Mouse (Mus musculus) cortical plate, adult 2 months (tissue): ENCODE results near the gene Usp42. TPM values are rescaled to one million over a fixed set of nuclear protein-coding genes. Genes with fewer than 3 reads are reported as not detected.
A peak's percentile ranks its signal among the peaks of the same experiment; 100 is the strongest.

Experiments
- H3K27ac ChIP-seq: fragments of 200-500 bp; 2 replicates; pipeline ENCODE4 v1.5.1; 2012; ENCODE audit warnings: low read length, control low read depth, inconsistent platforms; ENCODE audit not compliant: insufficient read depth
- H3K4me1 ChIP-seq: fragments of 200-500 bp; 2 replicates; pipeline ENCODE4 v1.6.1; 2011; ENCODE audit warnings: low read length; ENCODE audit not compliant: control insufficient read depth, insufficient read depth
- H3K4me3 ChIP-seq: fragments of 200-500 bp; 2 replicates; pipeline ENCODE4 v1.5.1; 2011; ENCODE audit warnings: mild to moderate bottlenecking, low read length, control low read depth; ENCODE audit not compliant: insufficient read depth
- CTCF ChIP-seq: fragments of 200-500 bp; IDR thresholded peaks from 2 replicates; pipeline ENCODE4 v1.5.1; 2011; ENCODE audit warnings: mild to moderate bottlenecking, control low read depth, low read length; ENCODE audit not compliant: insufficient read depth; ENCODE audit errors: extremely low read depth
- POLR2A ChIP-seq: fragments of 200-500 bp; IDR thresholded peaks from 2 replicates; pipeline ENCODE4 v1.6.1; 2011; ENCODE audit warnings: mild to moderate bottlenecking, low read length, control low read depth; ENCODE audit not compliant: insufficient read depth; ENCODE audit errors: extremely low read depth
- polyA plus RNA-seq: library from polyadenylated mRNA; depleted of rRNA; stranded (reverse); fragments of >200 nt; gene quantifications from 2 replicates; pipeline ENCODE4 v1.2.3, GENCODE M21; 2012

Gene Usp42
- polyA plus RNA-seq, 1 experiment: 10.9 TPM

DNA sequence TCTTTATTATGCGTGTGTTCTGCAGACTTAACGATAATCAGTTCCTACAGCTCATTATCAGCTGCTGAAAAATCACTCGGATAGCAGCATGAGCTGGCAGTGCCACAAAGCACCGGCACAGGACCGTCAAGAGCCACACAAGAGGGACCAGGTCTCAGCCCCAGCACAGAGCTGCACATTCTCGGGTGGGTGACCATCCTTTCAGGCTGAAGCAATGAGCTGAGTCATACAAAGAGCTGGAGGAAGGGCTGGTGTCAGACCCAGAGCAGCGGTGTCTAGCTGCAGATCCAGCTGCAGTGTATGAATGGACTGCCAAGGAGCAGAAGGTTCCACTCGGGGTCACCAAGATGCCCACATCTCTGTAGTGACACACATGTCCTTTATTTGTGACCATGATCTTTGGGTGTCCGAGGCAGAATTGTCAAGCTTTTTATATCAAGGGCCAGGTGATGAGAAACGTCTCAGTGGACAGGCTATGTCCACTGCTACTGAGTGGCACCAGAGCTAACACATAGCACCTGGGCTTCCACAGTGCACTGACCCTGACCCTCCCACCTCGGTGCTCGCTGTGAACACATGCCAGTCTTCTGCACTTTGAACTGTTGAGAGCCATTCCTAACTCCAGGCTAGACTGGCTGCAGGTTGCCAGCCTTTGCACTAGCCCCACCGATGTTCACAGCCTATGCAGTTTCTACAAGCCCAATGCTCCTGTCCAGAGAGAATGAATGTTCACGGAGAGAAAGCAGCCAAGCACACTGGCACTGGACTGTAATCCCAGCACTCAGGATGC, 19.9 kb downstream of the Usp42 start:
- H3K4me1 ChIP-seq: no peaks in the 10 kb centered on the region
- no peak overlapping the region for H3K4me3 ChIP-seq
- TF ChIP-seq CTCF (no peak), POLR2A (no peak)
- no peak overlapping the region for H3K27ac ChIP-seq

DNA sequence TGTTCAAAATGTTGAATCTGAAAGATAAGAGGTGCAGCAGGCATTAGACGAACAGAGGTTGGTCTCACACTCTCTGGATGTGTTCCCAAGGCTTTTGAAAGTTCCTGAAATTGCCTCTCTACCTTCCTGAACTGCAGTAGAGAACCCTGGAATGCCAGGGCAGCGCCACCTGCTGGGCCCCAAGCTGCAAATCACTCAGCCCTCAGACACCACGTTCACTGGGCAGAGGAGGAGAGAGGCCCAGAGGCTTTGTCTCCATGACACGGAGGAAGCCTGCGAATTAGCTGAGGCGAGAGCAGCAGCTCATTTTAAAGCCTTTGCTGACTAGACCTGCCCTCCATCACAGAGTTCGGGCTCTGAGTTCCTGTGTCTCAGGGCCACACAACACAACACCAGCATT, 20.8 kb downstream of the Usp42 start:
- Histone ChIP-seq H3K27ac (no peak overlapping the region), H3K4me3 (no peak overlapping the region), H3K4me1 (no peaks in the 10 kb centered on the region)
- no peak for TF ChIP-seq POLR2A
- peak; percentile 78 for TF ChIP-seq CTCF

- TF ChIP-seq POLR2A (no peak), CTCF (no peak)
- no peak overlapping the region for H3K4me3 ChIP-seq
- H3K4me1 ChIP-seq: no peaks in the 10 kb centered on the region
- no peak overlapping the region for H3K27ac ChIP-seq
Observed at GRCm38 (mm10) chr5:143706822-143707200, 25.3 kb downstream of the Usp42 start.

DNA sequence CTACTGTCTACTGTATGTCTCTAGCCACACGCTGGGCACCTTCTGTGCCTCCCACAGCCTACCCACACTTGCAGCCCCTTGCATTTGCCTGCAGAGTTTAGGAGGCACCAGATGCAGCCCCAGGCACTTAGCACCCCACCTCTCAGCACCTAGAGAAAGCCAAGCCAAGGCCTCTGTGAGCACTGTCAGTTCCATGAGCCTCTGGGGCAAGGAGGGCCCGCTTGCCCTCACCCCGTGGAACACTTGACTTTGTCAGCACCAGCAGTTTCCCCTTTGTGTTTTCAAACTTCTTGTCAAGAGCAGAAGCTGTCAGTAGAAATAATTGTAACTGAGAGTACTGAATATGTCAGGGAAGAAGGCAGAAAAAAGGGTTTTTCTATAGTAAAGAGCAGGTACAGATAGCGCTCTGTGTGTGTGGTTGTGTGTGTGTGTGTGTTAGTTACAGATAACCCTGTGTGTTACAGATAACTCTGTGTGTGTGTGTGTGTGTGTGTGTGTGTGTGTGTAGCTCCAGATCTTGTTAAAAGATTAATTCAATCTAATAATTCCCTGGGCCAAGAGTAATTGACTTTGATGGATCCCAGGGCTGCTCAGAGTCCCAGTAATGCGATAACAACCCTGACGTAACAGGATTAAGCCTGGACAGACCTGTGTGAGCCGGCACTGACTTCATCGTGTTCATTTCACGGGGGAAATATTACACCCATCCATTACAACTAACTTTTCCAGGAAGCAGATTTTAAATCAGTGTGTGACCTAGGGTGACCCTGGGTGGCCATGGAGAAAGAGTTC, 25.9 kb downstream of the Usp42 start:
- Histone ChIP-seq H3K4me1 (no peaks in the 10 kb centered on the region), H3K4me3 (no peak overlapping the region), H3K27ac (no peak overlapping the region)
- TF ChIP-seq POLR2A: no peak
- no peak for TF ChIP-seq CTCF

DNA sequence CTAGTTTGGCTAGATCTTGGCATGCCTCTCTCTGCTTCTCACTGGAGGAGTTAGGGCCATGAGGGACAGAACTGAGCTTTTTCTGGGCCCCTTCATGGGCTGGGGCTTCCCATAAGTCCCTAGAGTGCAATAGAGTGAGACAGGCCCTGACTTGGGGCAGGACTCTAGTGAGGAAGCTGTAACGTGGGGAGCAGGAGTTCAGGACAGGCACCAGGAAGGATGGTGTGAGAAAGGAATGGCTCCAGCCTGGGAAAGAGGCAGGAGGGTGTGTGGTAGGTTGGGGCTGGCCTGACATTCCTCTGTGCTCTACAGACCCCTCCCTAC, 26.5 kb downstream of the Usp42 start:
- no peak for TF ChIP-seq POLR2A
- TF ChIP-seq CTCF: no peak
- Histone ChIP-seq H3K4me1 (no peaks in the 10 kb centered on the region), H3K4me3 (no peak overlapping the region), H3K27ac (no peak overlapping the region)

DNA sequence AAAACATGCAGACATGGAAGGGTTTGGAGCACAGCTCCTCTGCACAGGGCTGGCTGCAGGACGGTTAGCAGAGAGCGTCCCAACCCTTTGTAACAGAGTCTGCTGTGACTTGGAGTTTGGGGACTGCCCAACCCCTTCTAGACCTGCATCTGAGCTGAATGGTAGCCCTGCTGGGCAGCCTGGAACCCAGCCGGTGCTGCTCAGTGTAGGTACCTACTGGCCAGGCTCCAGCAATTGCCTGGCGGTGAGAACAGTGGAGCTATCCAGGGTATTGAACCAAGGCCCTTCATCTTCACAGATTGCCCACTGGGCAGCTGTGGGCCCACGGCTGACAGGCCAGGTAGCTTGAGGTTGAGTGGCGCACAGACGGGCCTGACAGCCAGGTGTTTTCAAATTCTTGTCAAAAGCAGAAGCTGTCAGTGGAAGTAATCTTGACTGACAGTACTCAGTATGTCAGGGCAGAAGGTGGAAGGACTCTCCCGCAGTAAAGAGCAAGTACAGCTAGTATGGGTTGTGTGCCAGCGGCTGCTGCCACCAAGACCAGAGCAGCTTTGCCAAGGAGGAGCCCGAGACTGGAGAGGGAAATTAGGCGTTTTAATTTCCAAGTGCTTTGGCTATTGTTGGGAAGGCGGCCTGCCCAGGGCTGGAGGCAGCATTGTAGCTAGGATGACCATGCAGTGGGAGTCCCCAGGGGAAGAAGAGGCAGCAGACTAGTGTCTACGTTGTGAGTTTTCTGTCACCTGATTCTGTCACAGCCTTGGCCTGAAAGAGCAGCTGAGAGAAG, 27.0 kb downstream of the Usp42 start:
- TF ChIP-seq POLR2A: no peak
- TF ChIP-seq CTCF: no peak
- H3K27ac ChIP-seq: no peak overlapping the region
- H3K4me3 ChIP-seq: no peak overlapping the region
- H3K4me1 ChIP-seq: no peaks in the 10 kb centered on the region

- TF ChIP-seq CTCF: no peak
- no peak for TF ChIP-seq POLR2A
- Histone ChIP-seq H3K4me3 (no peak overlapping the region), H3K27ac (no peak overlapping the region), H3K4me1 (no peaks in the 10 kb centered on the region)
Observed at GRCm38 (mm10) chr5:143701074-143701473, 31.0 kb downstream of the Usp42 start.

- no peaks in the 10 kb centered on the region for H3K4me1 ChIP-seq
- H3K4me3 ChIP-seq: no peak overlapping the region
- no peak overlapping the region for H3K27ac ChIP-seq
- TF ChIP-seq CTCF (no peak), POLR2A (no peak)
Observed at GRCm38 (mm10) chr5:143700247-143700646, 31.8 kb downstream of the Usp42 start.

- Histone ChIP-seq H3K4me3 (no peak overlapping the region), H3K4me1 (no peaks in the 10 kb centered on the region), H3K27ac (no peak overlapping the region)
- no peak for TF ChIP-seq CTCF
- TF ChIP-seq POLR2A: no peak
Observed at GRCm38 (mm10) chr5:143698454-143698853, 33.6 kb downstream of the Usp42 start.

GRCm38 (mm10) chr5:143696323-143696722, 35.8 kb downstream of the Usp42 start:
- H3K27ac ChIP-seq: no peak overlapping the region
- 0 out of 2 replicates have a peak, but pooled peaks cover 2% of the 10 kb centered on the region for H3K4me1 ChIP-seq
- H3K4me3 ChIP-seq: no peak overlapping the region
- TF ChIP-seq POLR2A (no peak), CTCF (peak; percentile 46)
